Mouse (Mus musculus) layer of hippocampus, adult 9-11 months (tissue): ENCODE data around the gene Slc17a8.
"Not testable (repeated sequence)": the region's sequence is repeated elsewhere in the genome, so short reads cannot be mapped to it uniquely, and the experiment has no call there.

Source experiments
- DNase-seq: peaks from one replicate; pipeline ENCODE4 v3.0.0; 2022

The Slc17a8 gene

DNA sequence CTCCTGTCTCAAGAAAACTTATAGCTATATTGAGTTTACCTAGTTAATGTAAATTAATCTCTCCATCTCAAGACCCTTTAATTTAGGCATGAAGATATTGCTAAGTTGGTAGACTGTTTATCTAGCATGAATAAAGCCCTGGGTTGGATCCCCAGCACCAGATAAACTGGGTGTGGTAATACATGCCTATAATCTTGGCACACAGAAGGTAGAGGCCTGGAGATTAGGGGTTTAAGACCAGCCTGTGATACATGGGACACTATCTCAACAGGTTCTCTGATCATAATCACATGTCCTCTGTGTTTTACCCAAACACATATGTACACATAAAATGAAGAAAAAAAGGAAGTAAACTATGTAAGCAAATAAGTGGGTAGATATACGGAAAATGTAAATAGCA, 32.3 kb downstream of the Slc17a8 start:
- DNase-seq: no peak

DNA sequence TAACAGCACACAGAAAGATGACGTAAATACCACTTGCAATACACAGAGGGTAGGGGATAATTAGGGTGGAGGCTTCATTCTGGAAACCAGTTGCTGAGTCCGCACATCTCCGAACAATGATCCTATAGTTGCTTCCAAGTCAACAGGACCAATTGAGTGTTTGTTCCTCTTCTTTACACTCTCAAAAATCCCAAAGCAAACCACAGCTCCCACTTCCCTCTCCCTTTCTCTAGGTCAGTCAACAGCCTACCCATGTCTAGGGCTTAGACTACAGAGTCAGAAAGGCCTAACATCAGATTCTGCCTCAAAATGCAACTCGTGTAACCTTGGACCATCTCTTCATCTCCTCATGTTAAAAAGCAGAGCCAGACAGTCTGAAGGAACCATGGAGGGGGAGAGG, 36.3 kb downstream of the Slc17a8 start:
- no peak for DNase-seq

DNA sequence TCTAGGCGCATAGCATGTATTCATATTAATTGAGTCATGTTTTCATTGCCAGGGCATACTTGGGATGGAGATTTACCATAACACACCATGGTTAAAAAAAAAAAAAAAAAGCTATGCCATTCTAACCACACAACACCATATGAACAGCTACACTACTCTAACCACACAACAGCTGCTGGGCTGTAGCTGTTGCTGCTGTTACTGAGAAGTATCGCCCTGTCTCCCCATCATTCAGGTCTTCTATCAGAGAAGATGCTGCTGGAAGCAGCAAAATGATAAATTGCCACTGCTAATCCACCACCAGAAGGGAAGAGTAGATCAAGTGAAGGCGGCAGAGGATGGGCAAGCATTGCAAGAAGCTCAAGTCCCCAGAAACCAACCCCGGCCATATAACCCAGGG, 42.3 kb downstream of the Slc17a8 start:
- DNase-seq: no peak

DNA sequence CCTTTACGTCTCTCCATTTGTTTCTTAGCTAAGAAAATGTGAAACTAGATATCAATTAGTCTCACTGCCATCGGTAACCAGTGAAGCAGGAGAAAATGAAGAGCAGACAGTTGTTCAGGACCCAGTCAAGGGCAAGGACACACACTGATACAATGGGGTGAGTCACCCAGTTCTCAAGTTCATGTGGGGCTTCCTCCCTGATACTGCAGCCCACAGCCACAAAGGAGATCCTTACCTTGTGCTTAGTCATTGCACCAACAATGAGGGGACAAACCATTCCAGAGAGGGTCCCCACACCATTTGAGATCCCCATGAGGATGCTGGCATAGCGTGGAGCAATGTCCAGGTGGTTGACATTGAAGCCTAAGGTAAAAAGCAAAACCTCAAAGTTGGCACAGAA, 43.4 kb downstream of the Slc17a8 start:
- no peak for DNase-seq

DNA sequence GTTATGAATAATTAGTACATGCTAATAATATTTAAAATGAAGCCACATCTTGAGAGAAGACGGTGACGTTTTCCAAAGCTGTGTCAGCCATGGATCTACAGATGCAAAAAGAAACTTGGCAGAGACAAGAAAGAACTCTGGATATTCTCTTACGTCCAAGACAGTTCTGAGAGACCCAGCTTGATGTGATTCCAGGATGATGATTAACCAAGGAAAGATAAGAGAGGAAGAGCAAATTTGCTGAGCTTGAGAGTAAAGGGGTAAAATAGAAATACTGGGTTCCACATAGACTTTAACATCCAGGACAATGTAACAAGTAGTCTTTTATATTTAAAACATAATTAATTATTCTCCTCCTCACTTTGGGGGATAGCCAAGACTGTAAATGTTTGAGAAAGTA, 47.6 kb downstream of the Slc17a8 start:
- no peak for DNase-seq

DNA sequence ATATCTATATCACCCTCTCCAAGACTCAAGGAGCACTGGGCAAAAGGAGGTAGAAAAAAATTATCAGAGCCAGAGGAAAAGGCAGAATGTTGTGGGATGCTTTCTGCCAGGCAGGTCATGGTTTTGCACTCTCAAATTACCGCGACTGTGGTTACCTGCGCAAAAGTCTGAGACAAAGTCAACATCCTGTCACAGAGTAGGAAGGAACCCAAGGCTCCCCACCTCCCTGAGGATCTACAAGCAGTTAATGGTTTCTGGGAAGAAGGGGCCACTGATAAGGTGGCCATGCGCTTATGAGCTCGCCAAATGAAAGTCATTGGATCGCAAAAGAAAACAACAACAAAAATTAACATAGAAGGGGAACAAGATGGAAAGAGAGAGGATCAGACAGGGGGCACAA, 48.1 kb downstream of the Slc17a8 start:
- no peak for DNase-seq

DNA sequence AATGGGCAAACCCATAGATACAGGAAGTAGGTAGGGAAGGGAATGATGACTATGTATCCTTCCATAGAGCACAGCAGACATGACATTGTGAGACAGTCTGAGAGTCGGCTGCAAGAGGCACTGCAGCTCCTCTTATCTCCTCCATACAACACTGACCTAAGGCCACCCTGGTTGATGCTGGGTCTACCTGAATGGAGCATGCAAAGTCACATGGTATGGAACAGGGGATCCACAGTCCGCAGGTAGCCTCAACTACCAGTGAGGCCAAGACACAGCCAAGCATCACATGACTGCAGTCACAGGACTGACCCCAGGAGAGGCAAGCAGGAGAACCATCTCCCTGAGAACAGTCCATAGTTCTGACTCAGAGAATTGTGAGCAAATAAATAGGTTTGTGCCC, 53.7 kb downstream of the Slc17a8 start:
- no peak for DNase-seq

DNA sequence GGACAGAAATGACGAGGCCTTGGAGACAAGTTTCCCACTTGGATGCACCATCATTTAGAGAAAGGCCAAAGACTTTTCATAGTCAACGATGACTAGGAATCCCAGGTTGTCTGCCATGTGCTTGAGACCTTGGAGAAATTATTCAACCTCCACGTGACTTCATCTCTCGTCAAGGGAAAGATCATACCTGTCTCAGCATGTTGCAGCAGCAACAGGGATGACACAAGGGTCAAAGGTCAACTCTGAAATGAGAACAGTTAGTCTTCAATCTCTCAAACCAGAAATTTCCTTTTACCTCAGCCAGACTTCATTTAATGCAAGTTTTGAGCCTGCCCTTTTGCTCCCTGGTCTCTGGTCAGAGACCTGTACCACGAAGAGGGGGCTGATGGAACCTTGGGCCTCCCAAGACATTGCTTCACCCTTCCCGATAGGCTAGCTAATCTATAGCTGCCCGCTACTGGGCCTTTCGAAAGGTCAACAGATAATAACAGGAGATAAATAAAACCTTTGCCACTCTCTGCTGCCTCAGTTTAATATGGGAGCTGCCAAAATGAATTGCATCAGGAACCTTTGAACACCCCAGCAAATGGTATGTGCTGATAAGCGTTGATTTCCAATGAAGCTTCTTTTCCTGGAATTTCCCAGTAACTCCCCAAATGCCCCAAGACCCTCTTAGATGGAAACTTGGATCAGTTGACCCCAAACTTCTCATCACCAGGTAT, 55.6 kb downstream of the Slc17a8 start:
- DNase-seq: no peak

DNA sequence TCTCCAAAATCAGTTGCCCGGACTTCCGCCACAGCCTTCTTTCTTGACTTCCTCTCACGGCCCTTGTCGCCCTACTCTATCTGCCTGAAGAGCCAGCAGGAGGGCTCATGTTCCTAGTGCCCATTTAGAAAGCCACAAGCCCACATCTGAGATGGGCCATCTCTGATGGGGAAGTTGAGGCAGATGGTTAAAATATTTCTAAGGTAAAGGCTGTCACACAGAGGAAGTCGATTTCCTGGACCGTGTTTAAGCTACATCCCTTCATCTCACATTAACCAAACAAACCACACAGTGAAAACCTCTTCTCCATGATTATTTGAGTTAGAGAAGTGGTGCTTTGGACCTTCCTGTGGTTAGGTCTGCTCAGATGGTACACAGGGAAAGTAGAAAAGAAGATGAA, 58.9 kb downstream of the Slc17a8 start:
- no peak for DNase-seq

DNA sequence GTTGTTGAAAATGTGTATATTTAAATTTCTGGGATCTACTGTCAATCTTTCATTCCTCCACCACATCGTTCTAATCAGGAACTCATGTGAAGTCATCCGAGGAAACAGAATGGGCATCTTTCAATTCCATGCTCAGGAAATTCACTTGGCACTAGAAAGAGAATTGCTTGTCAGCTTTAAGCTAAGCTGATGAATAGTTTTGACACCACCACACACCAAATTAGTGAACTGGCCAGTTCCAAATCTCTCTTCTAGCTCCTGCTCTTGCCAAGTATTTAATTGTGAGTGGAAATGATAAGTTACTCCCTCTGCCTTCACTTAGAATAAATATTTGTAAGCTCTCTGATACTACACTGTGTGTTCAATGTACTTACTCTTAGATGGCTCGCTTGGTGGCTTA, 61.7 kb downstream of the Slc17a8 start:
- no peak for DNase-seq

DNA sequence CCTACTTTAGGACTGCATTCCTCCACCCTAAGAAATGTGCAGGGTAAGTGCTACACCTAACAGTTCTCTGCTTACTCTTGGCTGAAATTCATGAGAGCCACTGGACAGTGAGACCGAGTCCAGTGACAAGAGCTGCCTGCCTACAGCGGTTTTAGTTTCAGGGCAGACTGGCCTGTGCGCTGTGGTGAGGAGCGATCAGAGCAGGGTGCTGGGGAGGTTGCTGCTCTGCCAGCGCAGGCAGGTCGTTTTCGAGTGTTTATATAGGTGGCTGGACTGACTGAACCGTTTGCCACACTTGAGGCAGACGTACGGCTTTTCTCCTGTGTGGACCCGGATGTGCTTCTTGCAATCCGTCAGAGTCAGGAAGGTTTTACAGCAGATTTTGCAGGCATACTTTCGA, 66.2 kb downstream of the Slc17a8 start:
- not testable (repeated sequence) for DNase-seq

DNA sequence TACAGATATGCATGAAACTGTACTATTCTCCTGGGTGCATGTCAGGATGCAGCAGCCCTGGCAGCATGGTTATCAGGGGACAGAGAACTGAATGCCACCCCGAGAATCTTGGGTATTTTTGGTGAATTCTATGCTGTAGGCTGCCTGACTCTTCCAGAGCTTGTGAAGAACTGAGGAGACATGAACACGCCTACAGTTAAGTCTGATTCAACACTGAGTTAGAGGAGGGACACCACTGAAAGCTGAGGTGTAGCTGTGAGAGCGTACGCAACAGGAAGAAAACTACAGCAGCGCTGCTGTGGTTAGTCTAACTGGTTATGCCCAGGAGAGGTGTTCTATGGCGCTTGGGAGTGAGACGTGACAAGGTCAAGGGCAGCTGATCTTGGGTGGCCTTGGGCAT, 67.2 kb downstream of the Slc17a8 start:
- not testable (repeated sequence) for DNase-seq

DNA sequence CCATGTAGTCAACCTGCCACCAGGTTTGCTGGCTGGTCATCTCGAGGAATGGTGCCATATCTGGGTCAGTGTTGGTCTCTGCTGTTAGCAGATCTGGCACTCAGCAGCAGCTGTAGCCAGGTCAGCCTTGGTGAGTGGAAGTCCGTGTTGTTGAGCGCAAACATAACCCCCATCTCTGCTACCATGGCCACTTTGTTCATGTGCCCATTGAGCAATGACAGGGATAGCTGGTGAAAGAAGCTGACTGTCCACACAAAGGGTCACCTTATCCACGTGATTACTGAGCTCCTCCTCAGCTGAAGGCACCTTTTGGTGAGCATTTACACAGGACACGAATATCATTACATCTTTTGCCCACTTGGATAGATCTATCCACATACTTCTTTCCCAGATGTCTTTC, 68.0 kb downstream of the Slc17a8 start:
- DNase-seq: no peak

DNA sequence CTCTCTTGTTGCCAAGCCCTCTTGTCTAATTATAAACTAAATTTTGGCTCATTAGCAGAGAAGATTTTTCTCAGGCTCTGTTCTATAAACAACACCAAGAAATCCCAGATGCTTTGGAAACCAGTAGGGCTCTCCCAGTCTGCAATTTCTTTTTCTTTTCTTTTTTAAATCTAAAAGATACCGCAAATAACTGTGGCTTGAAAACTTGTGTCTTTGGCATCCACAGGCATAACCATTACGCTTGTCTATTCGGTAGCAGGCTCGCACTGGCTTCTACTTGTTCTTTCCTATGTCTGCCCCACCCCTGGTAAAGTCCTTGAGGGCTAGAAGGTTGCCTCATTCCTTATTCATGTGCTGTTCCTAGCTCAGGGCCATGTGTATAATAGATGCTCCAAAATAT, 69.4 kb downstream of the Slc17a8 start:
- DNase-seq: no peak

DNA sequence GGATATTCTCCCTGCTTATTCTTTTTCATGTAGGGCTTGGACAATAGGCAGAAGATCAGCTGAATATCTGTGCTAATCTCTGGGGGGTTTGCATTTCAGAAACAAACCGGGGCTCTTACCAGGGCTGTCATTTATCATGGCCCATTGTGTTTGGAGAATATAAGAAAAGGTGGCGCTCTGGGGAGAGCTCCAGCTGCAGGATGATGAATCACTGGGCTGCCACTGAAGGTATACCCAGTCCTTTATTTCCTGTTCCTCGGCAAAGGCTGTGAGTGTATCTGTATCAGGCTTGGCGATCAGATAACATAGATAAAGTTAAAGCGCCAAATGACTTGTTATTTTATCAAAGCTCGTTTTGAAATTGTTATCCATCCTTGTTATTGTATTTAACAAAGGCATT, 73.0 kb downstream of the Slc17a8 start:
- no peak for DNase-seq

DNA sequence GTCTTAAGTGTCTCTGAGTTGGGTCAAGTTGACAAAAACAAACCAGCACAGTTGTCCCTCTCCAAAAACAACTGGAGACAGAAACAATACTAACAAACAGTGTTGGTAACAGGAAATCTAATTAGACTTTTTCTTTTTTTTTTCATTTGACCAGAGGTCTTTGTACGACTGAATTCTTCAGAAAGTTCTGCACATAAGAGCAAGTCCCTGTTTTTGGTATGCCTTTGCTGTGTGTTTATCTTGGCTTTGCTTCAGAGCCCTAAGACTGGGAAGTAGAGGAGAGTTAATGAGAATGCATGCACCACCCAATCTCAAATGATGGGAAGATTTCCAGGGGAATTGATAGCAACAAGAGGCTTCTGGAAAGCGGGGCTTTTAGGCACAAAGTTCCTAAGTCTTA, 74.1 kb downstream of the Slc17a8 start:
- DNase-seq: no peak

DNA sequence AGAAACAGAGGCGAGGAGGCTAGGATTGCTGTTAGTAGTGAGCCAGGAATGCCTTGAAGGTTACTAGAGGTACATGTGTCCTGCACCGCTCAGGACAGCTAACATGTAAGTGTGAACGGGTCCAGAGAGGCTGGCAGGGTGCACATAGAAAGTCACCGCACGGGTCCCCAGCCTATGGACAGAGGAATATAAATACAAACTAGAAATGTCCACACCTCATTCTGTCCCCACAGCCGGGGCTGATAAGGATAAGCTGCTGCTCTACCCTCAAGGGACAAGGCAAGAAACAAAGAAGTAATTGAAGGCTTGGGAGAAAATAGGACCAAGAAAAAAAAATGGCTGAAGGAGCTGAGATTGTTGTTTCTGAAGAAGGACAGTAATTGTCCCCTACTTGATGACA, 77.2 kb downstream of the Slc17a8 start:
- DNase-seq: no peak

DNA sequence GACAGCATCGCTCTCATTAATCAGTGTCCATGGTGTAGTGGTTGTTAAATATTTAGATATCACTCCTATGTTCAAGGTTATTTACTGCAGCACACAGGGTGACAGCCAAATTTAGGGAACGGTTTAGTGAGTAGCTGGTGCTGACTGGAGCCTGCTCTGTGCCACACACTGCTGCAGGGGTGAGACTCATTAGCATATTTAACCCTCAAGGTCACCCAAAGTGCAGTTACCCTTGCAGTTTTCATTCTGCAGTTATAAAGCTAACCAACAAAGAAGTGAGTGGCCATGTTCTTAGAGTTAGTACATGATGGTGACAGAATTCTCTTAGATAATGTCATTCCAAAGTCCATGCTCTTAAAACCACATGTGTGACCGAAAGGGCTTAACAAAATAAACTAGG, 78.7 kb downstream of the Slc17a8 start:
- no peak for DNase-seq

DNA sequence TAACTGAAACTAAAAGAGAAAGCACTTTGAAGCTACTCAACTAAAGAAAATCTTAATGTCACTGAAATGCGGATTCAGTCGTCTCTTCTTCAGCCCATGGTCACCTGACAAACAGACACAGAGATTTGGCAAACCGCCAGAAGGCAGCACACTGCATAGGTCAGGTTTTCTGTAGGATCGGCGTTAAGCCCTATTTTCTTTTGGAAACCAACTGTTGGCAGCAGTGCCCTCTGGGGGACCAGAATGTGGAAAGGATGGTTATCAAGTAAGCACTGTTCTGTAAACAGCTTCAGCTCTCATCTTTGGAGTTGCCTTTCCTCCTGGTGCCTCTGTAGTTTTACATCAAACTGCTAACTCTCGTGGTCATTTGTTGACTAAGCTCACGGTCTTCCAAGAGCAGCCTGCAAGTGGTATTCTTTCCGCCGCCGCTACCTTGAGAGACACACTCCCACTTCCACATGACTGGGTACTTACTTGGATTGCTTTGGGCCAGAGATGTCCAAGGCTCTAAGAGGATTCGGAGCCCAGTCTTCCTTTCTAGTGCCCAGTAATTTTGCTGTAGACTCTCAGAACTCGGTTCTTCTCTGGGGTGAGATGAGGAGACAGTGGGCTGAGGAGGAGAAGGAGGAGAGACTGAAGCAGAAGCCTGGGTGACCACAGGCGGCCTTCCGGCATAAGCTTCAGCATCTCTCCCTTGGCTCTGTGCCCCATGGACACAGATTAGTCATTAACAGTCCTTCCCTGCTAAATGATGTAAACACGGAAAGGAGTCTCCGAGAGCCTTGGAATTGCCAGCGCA, 87.9 kb downstream of the Slc17a8 start, which contains the start of gene Nr1h4:
Gene Nr1h4, minus strand, starts transcription at position 657 of the 799 bp plus-strand sequence.
- DNase-seq: no peak

DNA sequence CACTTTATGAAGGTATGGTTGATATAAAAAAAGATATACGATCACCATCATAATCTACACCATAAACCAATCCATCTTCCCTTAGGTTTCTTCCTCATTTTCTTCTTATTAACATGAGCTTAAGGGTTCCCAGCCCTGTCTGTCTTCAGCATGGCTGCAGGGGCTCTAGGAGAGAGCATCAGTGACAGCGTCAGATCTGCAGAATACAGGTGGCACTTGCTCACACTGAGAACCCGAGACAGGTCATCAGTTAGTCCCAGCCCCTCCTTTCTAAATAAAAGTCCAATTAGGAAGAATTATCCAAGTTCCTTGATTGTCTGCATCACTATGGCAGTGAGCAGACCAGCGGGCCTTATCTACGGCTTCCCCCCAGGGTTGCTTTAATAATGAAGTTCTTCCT, 88.6 kb downstream of the Slc17a8 start:
- DNase-seq: no peak

DNA sequence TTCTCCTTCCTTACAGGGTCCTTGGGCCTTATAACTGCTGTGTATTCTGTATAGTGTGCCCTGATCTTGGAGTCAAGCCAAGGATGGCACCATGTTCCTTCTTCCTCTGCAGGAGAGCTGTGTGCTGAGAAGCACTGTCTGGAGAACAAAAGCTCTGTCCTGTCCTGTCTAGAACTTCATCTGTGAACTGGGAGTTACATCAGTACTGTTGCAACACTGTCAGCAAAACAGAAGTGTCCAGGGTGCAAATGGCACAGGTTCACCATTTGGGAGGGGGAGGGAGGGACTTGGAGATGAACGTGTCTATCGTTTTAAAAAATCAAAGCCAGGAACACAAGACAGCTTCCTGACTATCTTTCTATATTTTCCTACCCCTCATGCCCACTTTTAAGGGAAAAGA, 89.1 kb downstream of the Slc17a8 start:
- DNase-seq: no peak

DNA sequence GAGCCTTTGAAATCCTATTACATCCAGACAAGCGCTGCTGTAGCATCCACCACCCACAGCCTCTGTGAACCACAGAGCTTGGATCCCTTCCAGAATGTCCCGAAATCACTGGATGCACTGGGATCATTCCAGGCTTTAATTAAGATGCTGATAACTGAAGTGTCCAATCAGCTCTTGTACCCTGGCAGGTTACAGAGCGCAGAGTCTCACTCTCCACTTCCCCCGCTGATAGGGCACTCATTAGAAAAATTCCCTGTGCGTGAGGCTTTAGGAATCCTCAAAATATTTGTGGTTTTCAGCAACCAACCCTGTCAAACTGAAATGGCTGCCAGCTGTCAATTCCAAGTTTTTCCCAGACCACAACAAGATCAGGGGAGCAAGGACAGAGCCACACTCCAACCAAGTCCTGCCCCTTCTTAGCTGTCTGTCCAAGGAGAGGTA, 89.8 kb downstream of the Slc17a8 start:
- DNase-seq: no peak

DNA sequence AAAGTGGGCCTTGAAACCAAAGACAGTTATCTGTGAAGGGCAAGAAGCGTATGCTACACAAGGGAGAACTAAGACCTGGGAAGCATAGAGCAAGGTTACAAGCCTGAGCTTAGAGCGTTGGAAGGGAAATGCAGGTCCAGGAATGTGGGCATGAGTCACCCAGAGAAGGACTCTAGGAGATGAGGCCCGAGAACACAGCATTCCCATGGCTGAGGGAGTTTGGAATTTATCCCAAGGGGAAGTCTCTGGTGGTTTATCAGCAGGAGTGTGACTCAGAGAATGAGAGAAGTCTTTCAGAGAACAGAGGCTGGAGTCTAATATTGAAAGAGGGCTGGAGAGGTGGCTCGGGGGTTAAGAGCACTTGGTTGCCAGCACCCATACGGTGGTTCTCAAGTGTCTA, 94.0 kb downstream of the Slc17a8 start:
- DNase-seq: no peak

DNA sequence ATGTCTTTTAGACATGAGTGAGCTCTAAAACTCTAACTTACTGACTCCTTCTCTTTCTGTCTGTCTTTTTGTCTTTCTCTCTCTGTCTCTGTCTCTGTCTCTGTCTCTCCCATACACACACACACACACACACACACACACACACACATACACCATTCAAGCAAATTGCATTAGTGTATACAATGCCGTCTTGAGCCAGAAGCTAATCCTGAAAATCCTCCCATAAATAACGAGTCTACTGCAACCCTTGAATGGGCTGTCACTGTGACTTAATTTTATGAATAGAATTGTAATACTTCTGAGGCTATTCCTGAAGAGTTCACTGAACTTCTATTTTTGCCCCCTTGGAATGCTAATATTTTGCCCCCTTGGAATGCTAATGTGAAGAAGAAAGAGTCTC, 95.2 kb downstream of the Slc17a8 start:
- no peak for DNase-seq
